Mouse (Mus musculus) erythroid progenitor cell, adult 5-6 weeks (primary cell): ENCODE data around the gene Ucp3. TPM values are rescaled to one million over a fixed set of nuclear protein-coding genes. Genes with fewer than 3 reads are reported as not detected.

Experiments
- ATAC-seq: replicated peaks from 2 replicates; pipeline ENCODE4 v1.8.0; 2016; ENCODE audit warnings: moderate number of reproducible peaks, mild to moderate bottlenecking, moderate TSS enrichment, inconsistent platforms; ENCODE audit not compliant: poor library complexity, low FRiP score, severe bottlenecking
- total RNA-seq, 2 experiments: library from RNA; stranded (forward) in 1 of 2; stranded (reverse) in 1 of 2; fragments of 150-400 nt in 1 of 2; fragments of 186-747, 209-891 nt in 1 of 2; gene quantifications; 2 replicates each; pipeline versions ENCODE4 v1.2.3 to v1.2.4; 2015 to 2017; ENCODE audit warnings: low replicate concordance in 2 of 2

Gene Ucp3
- total RNA-seq, 2 experiments from 2014 or later, result not detected

DNA sequence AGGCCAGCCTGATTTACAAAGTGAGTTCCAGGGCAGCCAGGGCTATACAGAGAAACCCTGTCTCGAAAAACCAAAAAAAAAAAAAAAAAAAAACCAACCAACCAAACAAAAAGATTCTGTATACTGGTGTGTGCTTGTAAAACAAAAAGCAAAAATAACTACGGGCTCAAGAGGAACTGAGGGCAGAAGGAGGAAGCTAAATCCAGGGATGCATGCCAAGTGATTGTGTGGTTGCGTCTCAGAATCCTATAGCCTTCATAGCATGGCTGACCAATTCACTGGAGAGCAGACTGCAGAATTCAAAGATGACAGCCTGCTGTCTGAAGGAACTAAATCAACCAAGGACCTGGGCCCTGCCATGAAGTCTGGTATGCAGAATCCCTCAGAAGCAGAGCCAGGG, 61.4 kb downstream of the Ucp3 start:
- ATAC-seq, result no peak

DNA sequence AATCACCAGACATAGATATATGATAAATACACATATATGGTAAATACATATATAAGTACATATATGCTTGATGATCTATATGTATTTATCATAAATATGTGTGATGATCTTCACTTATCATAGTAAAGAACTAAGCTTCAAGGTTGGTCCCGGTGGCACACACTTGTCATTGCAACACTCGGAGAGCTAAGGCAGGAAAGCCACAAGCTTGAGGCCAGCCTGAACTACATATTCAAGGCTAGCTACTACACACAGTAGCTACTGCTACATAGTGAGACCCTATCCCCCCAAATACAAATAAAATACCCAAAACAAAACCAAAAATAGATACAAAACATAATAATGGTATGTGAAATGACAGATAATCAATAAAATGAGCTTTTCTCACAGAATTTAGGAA, 63.0 kb downstream of the Ucp3 start:
- no peak for ATAC-seq

Other genes with a start within 250 kb of the Ucp3 start
- 14.1 and 19.3 TPM in 2 replicates for gene Pgm2l1, start 245.6 kb upstream of the Ucp3 start, total RNA-seq (2015; ENCODE audit: low replicate concordance)
- 16.0 and 18.9 TPM in 2 replicates for gene Pgm2l1, start 245.6 kb upstream of the Ucp3 start, total RNA-seq (2017; ENCODE audit: low replicate concordance)
- gene P4ha3, start 187.5 kb upstream of the Ucp3 start, total RNA-seq (2015; ENCODE audit: low replicate concordance), result not detected in 2 replicates
- gene P4ha3, start 187.5 kb upstream of the Ucp3 start, total RNA-seq (2017; ENCODE audit: low replicate concordance), result not detected in 2 replicates
- 75.7 and 87.2 TPM in 2 replicates for gene C2cd3, start 100.8 kb upstream of the Ucp3 start, total RNA-seq (2015; ENCODE audit: low replicate concordance)
- 56.7 and 58.2 TPM in 2 replicates for gene C2cd3, start 100.8 kb upstream of the Ucp3 start, total RNA-seq (2017; ENCODE audit: low replicate concordance)
- 11.3 and 12.6 TPM in 2 replicates for gene Ppme1, start 100.7 kb upstream of the Ucp3 start, total RNA-seq (2015; ENCODE audit: low replicate concordance)
- 14.7 and 31.6 TPM in 2 replicates for gene Ppme1, start 100.7 kb upstream of the Ucp3 start, total RNA-seq (2017; ENCODE audit: low replicate concordance)
- 753 and 755 TPM in 2 replicates for gene Ucp2, start 20.3 kb downstream of the Ucp3 start, total RNA-seq (2015; ENCODE audit: low replicate concordance)
- gene Ucp2, start 20.3 kb downstream of the Ucp3 start, total RNA-seq (2017; ENCODE audit: low replicate concordance), result 595 and 716 TPM in 2 replicates
- gene Dnajb13, start 42.0 kb downstream of the Ucp3 start, total RNA-seq (2015; ENCODE audit: low replicate concordance), result 2.9 TPM in 1 of 2 replicates, not detected in the other
- 1.1 and 5.6 TPM in 2 replicates for gene Dnajb13, start 42.0 kb downstream of the Ucp3 start, total RNA-seq (2017; ENCODE audit: low replicate concordance)
- gene Coa4, start 64.1 kb downstream of the Ucp3 start, total RNA-seq (2015; ENCODE audit: low replicate concordance), result 4.2 and 20.9 TPM in 2 replicates
- gene Coa4, start 64.1 kb downstream of the Ucp3 start, total RNA-seq (2017; ENCODE audit: low replicate concordance), result 3.9 and 6.8 TPM in 2 replicates
- gene Rab6a, start 134.4 kb downstream of the Ucp3 start, total RNA-seq (2015; ENCODE audit: low replicate concordance), result 93.0 and 120 TPM in 2 replicates
- gene Rab6a, start 134.4 kb downstream of the Ucp3 start, total RNA-seq (2017; ENCODE audit: low replicate concordance), result 115 and 117 TPM in 2 replicates
- 18.9 and 23.8 TPM in 2 replicates for gene Mrpl48, start 135.3 kb downstream of the Ucp3 start, total RNA-seq (2015; ENCODE audit: low replicate concordance)
- gene Mrpl48, start 135.3 kb downstream of the Ucp3 start, total RNA-seq (2017; ENCODE audit: low replicate concordance), result 8.5 and 19.1 TPM in 2 replicates
- not detected in 2 replicates for gene Plekhb1, start 189.4 kb downstream of the Ucp3 start, total RNA-seq (2015; ENCODE audit: low replicate concordance)
- 0.77 TPM in 1 of 2 replicates, not detected in the other for gene Plekhb1, start 189.4 kb downstream of the Ucp3 start, total RNA-seq (2017; ENCODE audit: low replicate concordance)
- 21.6 and 31.4 TPM in 2 replicates for gene Fam168a, start 233.6 kb downstream of the Ucp3 start, total RNA-seq (2015; ENCODE audit: low replicate concordance)
- gene Fam168a, start 233.6 kb downstream of the Ucp3 start, total RNA-seq (2017; ENCODE audit: low replicate concordance), result 11.9 and 13.9 TPM in 2 replicates